Mouse (Mus musculus) ES-E14 (cell line): ENCODE data around the gene Snrnp35. TPM values are rescaled to one million over a fixed set of nuclear protein-coding genes. Genes with fewer than 3 reads are reported as not detected.

Experiments
- DNase-seq: peaks from one replicate; pipeline ENCODE4 v3.0.0-alpha.2; 2013; ENCODE audit warnings: low read depth, low spot score
- H3K27ac ChIP-seq: 2 replicates; pipeline ENCODE4 v1.5.1; 2012; ENCODE audit warnings: low read depth, mild to moderate bottlenecking, low read length, moderate library complexity, mixed read lengths; ENCODE audit not compliant: poor library complexity, insufficient read depth, severe bottlenecking
- H3K36me3 ChIP-seq: 2 replicates; pipeline ENCODE4 v1.6.1; 2012; ENCODE audit warnings: mild to moderate bottlenecking, low read length, moderate library complexity, mixed read lengths; ENCODE audit not compliant: control insufficient read depth, poor library complexity, insufficient read depth, severe bottlenecking
- H3K4me1 ChIP-seq, 2 experiments: fragments of 150-350 bp in 1 of 2; sonication (generic) in 1 of 2; 2 replicates each; pipeline ENCODE4 v1.6.1; 2012; ENCODE audit warnings: low read length in 2 of 2, mild to moderate bottlenecking in 1 of 2, mixed read lengths in 1 of 2; ENCODE audit not compliant: control insufficient read depth in 2 of 2, insufficient read depth in 2 of 2, poor library complexity in 1 of 2
- H3K4me3 ChIP-seq, 2 experiments: fragments of 150-350 bp in 1 of 2; sonication (generic) in 1 of 2; 2 replicates each; pipeline ENCODE4 v1.5.1; 2012; ENCODE audit warnings: low read length in 2 of 2, low read depth in 1 of 2, mild to moderate bottlenecking in 1 of 2, mixed read lengths in 1 of 2; ENCODE audit not compliant: insufficient read depth in 1 of 2, poor library complexity in 1 of 2, severe bottlenecking in 1 of 2
- H3K9ac ChIP-seq: 2 replicates; pipeline ENCODE4 v1.6.1; 2012; ENCODE audit warnings: low read depth, mild to moderate bottlenecking, low read length, mixed read lengths; ENCODE audit not compliant: poor library complexity, insufficient read depth, severe bottlenecking
- H3K9me3 ChIP-seq: fragments of 150-350 bp; sonication (generic); 2 replicates; pipeline ENCODE4 v1.6.1; 2012; ENCODE audit warnings: low read depth, mild to moderate bottlenecking, low read length; ENCODE audit not compliant: control insufficient read depth, insufficient read depth
- CHD2 ChIP-seq: IDR thresholded peaks from 2 replicates; pipeline ENCODE4 v1.6.1; 2014; ENCODE audit warnings: mild to moderate bottlenecking, low read depth, low read length, inconsistent platforms
- HCFC1 ChIP-seq: IDR thresholded peaks from 2 replicates; pipeline ENCODE4 v1.6.1; 2012; ENCODE audit warnings: low read length, inconsistent platforms, borderline replicate concordance; ENCODE audit not compliant: insufficient read depth
- MAFK ChIP-seq: IDR thresholded peaks from 2 replicates; pipeline ENCODE4 v1.6.1; 2014; ENCODE audit warnings: mild to moderate bottlenecking, low read depth, low read length, inconsistent platforms; ENCODE audit not compliant: insufficient read depth
- ZC3H11A ChIP-seq: IDR thresholded peaks from 2 replicates; pipeline ENCODE4 v1.6.1; 2012; ENCODE audit warnings: low read depth, mild to moderate bottlenecking, inconsistent platforms, low read length, borderline replicate concordance
- ZNF384 ChIP-seq: IDR thresholded peaks from 2 replicates; pipeline ENCODE4 v1.6.1; 2012; ENCODE audit warnings: low read depth, low read length, inconsistent platforms
- in situ Hi-C, 2 experiments: fragments of 600-800 bp; cut with MboI; formaldehyde crosslinking; loops; one replicate each; pipeline ENCODE4 v1.15.1; 2025; ENCODE audit warnings: low sequenced_read_pairs in 2 of 2, inconsistent platforms in 1 of 2; ENCODE audit not compliant: unreplicated experiment in 2 of 2
- total RNA-seq: library from RNA; depleted of rRNA; stranded (reverse); fragments of 300-350 nt; gene quantifications from 2 replicates; pipeline ENCODE4 v1.2.3, GENCODE M21; 2012

Gene Snrnp35
- total RNA-seq, 1 experiment = 10.6 TPM

DNA sequence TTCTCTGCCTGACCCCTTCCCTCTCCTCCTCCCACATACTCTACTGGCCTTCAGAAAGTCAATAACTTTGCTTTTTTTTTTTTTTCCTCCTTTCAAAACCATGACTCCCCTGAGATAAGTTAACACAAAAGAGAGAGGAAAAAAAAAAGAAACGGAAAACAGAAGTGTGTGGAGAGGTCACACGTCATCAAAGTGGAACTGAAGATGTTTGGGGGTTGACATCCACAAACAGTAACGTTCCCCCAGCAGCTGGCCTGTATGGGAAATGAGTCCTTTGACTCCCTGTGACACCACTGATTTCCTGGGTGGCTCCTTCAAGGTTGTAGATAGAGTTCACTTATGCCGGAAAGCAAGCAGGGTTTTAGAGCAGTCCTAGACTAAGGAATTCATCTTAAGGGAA lies 2.8 kb upstream of the Snrnp35 start:
- TF ChIP-seq ZC3H11A (no peak), MAFK (no peak), HCFC1 (no peak), CHD2 (no peak), ZNF384 (no peak)
- no peaks in the 10 kb centered on the region for H3K36me3 ChIP-seq
- in situ Hi-C loops = no loop called here
- H3K9ac ChIP-seq = no peak overlapping the region
- no peaks in the 10 kb centered on the region for H3K9me3 ChIP-seq
- 0 out of 4 replicates have a peak, but pooled peaks cover 0 to 3% of the 10 kb centered on the region in 2 experiments for H3K4me1 ChIP-seq
- H3K27ac ChIP-seq = no peak overlapping the region
- H3K4me3 ChIP-seq = no peak overlapping the region
- DNase-seq = no peak

DNA sequence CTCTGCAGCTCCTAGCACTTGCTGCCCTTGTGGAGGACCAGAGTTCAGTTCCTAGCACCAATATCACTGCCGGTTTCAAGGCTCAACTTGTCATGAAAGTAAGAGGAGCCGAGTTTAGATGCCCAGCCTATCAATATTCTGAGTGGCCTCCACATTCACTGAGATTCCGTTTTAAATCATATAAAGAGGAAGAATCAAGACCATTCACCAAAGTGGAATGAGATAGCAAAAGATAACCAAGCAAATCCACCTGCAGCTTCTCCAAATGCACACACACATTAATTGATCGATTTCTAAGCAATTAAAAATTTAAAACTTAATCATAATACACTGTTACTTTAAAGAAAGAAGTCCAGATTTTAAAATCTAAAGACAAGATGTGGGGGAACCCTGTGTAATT lies 1.2 kb upstream of the Snrnp35 start:
- Histone ChIP-seq H3K4me3 (no peak overlapping the region), H3K4me1 (0 out of 4 replicates have a peak, but pooled peaks cover 0 to 3% of the 10 kb centered on the region in 2 experiments), H3K36me3 (no peaks in the 10 kb centered on the region), H3K9ac (no peak overlapping the region), H3K9me3 (no peaks in the 10 kb centered on the region), H3K27ac (no peak overlapping the region)
- in situ Hi-C loops = no loop called here
- no peak for DNase-seq
- TF ChIP-seq CHD2 = no peak
- no peak for TF ChIP-seq ZNF384
- TF ChIP-seq MAFK = no peak
- no peak for TF ChIP-seq ZC3H11A
- TF ChIP-seq HCFC1 = no peak

DNA sequence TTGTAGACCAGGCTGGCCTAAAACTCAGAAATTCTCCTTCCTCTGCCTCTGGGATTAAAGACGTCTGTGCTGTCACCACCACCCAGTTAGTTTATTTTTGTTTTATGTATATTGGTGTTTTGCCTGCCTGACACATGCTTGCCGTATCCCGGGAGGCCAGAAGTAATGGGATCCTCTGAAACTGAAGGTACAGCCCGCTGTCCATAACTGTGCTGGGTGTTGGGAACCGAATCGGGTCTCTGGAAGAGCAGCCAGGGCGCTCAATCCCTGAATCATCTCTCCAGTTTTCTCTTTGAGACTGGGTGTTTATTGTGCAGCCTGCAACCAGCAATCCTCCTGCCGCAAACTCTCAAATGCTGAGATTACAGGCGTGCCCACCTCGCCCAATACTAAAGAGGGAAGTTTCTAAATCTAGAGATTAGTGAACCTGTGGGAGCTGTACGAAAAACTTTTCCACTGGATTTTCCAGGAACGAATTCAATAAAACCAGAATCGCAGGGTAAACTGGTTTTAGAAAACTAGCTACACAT lies 433 bp upstream of the Snrnp35 start:
- H3K9me3 ChIP-seq = no peaks in the 10 kb centered on the region
- TF ChIP-seq ZC3H11A = no peak
- no peak for TF ChIP-seq MAFK
- TF ChIP-seq HCFC1 = no peak
- no peak for TF ChIP-seq ZNF384
- no peak for TF ChIP-seq CHD2
- no peak for DNase-seq
- H3K4me1 ChIP-seq = 0 out of 4 replicates have a peak, but pooled peaks cover 0 to 3% of the 10 kb centered on the region in 2 experiments
- no peaks in the 10 kb centered on the region for H3K36me3 ChIP-seq
- in situ Hi-C loops = no loop called here
- peak overlapping the region; percentile 96 for H3K27ac ChIP-seq
- peak overlapping the region; percentile 90 for H3K9ac ChIP-seq
- H3K4me3 ChIP-seq = peak overlapping the region; percentile 83 to 88

DNA sequence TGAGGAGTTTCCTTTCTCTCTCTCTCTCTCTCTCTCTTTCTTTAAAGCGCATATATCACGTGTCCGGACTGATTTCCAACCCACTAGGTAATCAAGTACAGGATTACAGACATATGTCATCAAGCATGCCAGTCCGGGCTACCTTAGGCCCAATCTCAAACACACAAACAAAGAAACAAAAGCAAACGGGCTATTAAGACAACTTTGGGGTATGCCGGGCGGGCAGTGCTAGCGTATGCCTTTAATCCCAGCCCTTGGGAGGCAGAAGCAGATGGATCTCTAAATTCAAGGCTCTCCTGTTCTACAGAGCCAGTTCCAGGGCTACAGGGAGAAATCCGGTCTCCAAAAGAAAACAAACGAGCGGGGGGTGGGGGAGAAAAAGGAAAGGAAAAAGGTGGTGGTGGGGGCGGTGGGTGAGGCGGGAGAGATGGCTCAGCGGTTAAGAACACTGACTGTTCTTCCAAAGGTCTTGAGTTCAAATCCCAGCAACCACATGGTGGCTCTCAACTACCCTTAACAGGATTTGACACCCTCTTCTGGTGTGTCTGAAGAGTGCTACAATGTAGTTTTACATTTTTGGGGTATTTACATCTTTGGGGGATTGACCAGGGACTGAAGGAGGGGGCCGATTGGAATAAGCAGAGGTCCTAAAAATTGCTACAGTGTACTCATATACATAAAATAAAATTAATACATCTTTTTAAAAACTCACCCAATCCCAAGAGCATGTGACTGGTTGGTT lies 892 bp downstream of the Snrnp35 start:
- DNase-seq = no peak
- Histone ChIP-seq H3K36me3 (no peaks in the 10 kb centered on the region), H3K9ac (peak overlapping the region; percentile 95), H3K4me1 (0 out of 4 replicates have a peak, but pooled peaks cover 0 to 3% of the 10 kb centered on the region in 2 experiments), H3K27ac (peak overlapping the region; percentile 96), H3K4me3 (peak overlapping the region; percentile 83 to 88), H3K9me3 (no peaks in the 10 kb centered on the region)
- in situ Hi-C loops = no loop called here
- TF ChIP-seq ZNF384 = no peak
- no peak for TF ChIP-seq HCFC1
- no peak for TF ChIP-seq CHD2
- TF ChIP-seq MAFK = no peak
- no peak for TF ChIP-seq ZC3H11A
